Mouse (Mus musculus) liver, adult 2 months (tissue): ENCODE measurements around the gene Gm13696. TPM values are rescaled to one million over a fixed set of nuclear protein-coding genes. Genes with fewer than 3 reads are reported as not detected.
"Not testable (repeated sequence)": the region's sequence is repeated elsewhere in the genome, so short reads cannot be mapped to it uniquely, and the experiment has no call there.

Experiments used
- DNase-seq: peaks from one replicate; pipeline ENCODE4 v3.0.0-alpha.2; 2011; ENCODE audit warnings: low read depth, low spot score; ENCODE audit errors: extremely low read depth
- H3K27ac ChIP-seq: fragments of 200-500 bp; replicated peaks from 2 replicates; pipeline ENCODE4 v1.5.1; 2012; ENCODE audit warnings: low read depth, mild to moderate bottlenecking, control low read depth, inconsistent platforms, low read length; ENCODE audit not compliant: insufficient read depth
- H3K27me3 ChIP-seq: fragments of 200-500 bp; 2 replicates; pipeline ENCODE4 v1.6.1; 2012; ENCODE audit warnings: mild to moderate bottlenecking, moderate library complexity, low read length, inconsistent platforms; ENCODE audit not compliant: control insufficient read depth, insufficient read depth
- H3K36me3 ChIP-seq: fragments of 200-500 bp; 2 replicates; pipeline ENCODE4 v1.6.1; 2012; ENCODE audit warnings: low read length, inconsistent platforms; ENCODE audit not compliant: control insufficient read depth, insufficient read depth
- H3K4me1 ChIP-seq: fragments of 200-500 bp; 2 replicates; pipeline ENCODE4 v1.6.1; 2011; ENCODE audit warnings: low read length; ENCODE audit not compliant: control insufficient read depth, insufficient read depth
- H3K4me3 ChIP-seq: fragments of 200-500 bp; 2 replicates; pipeline ENCODE4 v1.5.1; 2011; ENCODE audit warnings: low read depth, mild to moderate bottlenecking, control low read depth, low read length, moderate library complexity; ENCODE audit not compliant: insufficient read depth
- H3K79me2 ChIP-seq: fragments of 200-500 bp; 2 replicates; pipeline ENCODE4 v1.6.1; 2012; ENCODE audit warnings: inconsistent platforms, mild to moderate bottlenecking, low read length, moderate library complexity; ENCODE audit not compliant: control insufficient read depth, insufficient read depth
- H3K9ac ChIP-seq: fragments of 200-500 bp; 2 replicates; pipeline ENCODE4 v1.6.1; 2012; ENCODE audit warnings: low read depth, mild to moderate bottlenecking, control low read depth, inconsistent platforms, low read length
- CTCF ChIP-seq: fragments of 200-500 bp; IDR thresholded peaks from 2 replicates; pipeline ENCODE4 v1.5.1; 2011; ENCODE audit warnings: low read depth, low read length, control low read depth
- POLR2A ChIP-seq: fragments of 200-500 bp; IDR thresholded peaks from 2 replicates; pipeline ENCODE4 v1.6.1; 2011; ENCODE audit warnings: low read length, control low read depth; ENCODE audit not compliant: insufficient read depth; ENCODE audit errors: extremely low read depth
- whole genome bisulfite sequencing: fragments of 180-500 bp; shearing (Covaris S2); methylation state at CpG from one replicate; pipeline ENCODE4 v1.1.7; 2018; 5-methylcytosine and 5-hydroxymethylcytosine counted together
- polyA plus RNA-seq: library from polyadenylated mRNA; depleted of rRNA; stranded (reverse); fragments of >200 nt; gene quantifications from 2 replicates; pipeline ENCODE4 v1.2.3, GENCODE M21; 2012; rRNA removed
- total RNA-seq: library from RNA; depleted of rRNA; stranded (reverse); fragments of >200 nt; gene quantifications from 2 replicates; pipeline ENCODE4 v1.2.3, GENCODE M21; 2014; rRNA removed

Gene Gm13696
- not detected in 2 replicates for total RNA-seq
- polyA plus RNA-seq = not detected in 2 replicates

DNA sequence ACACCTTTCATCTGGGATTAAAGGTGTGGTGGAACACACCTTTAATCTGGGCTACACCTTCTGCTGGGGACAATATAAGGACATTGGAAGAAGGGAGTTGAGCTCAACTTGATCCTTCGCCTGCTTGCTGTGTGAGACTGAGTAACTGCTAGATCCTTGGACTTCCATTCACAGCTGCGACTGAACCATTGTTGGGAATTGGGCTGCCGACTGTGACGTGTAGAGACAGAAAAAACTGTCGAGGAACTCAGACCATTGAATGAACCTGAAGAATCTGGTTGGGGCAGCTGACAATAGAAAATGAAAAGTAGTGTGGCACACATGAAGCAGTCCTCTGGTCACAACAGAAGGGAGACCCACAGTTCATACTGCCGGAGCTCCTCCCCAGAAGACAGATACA lies at the start of gene Gm13696:
Gene Gm13696, plus strand, starts transcription at position 301 of the 400 bp plus-strand sequence.
- not testable (repeated sequence) for H3K4me3 ChIP-seq, H3K9ac ChIP-seq, H3K4me1 ChIP-seq, H3K27me3 ChIP-seq, H3K79me2 ChIP-seq, H3K36me3 ChIP-seq, H3K27ac ChIP-seq, DNase-seq
- WGBS = no CpG with 5 or more reads among the region's 6 CpGs

DNA sequence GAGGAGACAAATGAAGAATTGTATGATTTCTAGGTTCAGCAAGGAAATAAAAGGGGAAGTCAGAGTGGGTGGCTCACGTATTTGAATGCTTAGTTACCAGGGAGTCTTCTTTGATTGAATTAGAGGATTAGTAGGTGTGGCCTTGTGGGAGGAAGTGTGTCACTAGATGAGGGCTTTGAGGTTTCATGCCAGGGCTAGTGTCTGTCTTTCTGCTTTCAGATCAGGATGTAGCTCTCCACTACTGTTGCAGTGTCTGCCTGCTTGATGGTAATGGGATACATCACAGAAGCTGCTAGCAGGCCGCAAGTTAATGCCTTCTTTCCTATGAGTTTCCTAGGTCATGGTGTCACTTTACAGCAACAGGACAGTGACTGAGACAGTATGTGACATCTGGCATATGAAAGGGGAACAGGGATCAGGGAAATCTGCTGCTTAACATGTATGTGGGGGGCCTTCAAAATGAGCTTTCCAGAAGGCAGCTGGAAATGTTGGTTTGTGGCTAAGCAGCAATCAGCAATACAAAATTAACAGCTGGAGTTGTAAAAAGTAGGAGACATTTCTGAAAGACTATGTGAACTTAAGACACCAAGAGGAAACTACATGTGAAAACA lies 43.3 kb upstream of the Gm13696 start:
- Histone ChIP-seq H3K9ac (no peak overlapping the region), H3K4me1 (no peaks in the 10 kb centered on the region), H3K27ac (no peak overlapping the region), H3K36me3 (no peaks in the 10 kb centered on the region), H3K4me3 (no peak overlapping the region), H3K79me2 (no peaks in the 10 kb centered on the region), H3K27me3 (no peaks in the 10 kb centered on the region)
- no peak for DNase-seq
- TF ChIP-seq POLR2A (no peak), CTCF (no peak)
- 73% methylated on average over 2 of the region's 2 CpGs for WGBS

DNA sequence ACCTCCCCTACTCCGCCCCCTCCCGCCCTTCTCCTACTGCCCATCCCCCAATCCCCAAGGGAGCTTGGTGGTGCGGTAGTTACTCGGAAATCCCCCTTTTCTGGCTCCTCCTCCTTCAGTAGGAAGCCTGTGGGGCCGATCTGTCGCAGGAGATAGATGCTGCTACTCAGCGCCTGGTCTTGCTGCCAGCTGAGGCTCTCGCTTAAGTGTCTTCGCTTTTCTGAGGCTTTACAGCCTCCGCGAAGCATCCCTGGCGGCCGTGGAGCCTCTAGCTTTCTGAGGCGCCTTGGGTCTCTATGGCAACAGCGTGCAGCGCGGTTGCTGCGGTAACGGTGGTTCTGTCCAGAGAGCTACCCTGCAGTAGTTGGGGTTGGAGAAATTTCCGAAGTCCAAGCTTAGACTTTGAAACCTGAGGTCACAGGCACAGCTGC lies 32.0 kb upstream of the Gm13696 start, which contains the start of gene Zswim2:
Gene Zswim2, minus strand, starts transcription at position 298 of the 431 bp plus-strand sequence.
- Histone ChIP-seq H3K79me2 (no peaks in the 10 kb centered on the region), H3K36me3 (no peaks in the 10 kb centered on the region), H3K9ac (no peak within 1 kb of the TSS), H3K27me3 (no peaks in the 10 kb centered on the region), H3K27ac (no peak within 1 kb of the TSS), H3K4me1 (no peaks in the 10 kb centered on the region), H3K4me3 (no peak within 1 kb of the TSS)
- 4% methylated on average over 20 of the region's 20 CpGs for WGBS
- TF ChIP-seq POLR2A (no peak), CTCF (no peak)
- DNase-seq = peak; percentile 52

DNA sequence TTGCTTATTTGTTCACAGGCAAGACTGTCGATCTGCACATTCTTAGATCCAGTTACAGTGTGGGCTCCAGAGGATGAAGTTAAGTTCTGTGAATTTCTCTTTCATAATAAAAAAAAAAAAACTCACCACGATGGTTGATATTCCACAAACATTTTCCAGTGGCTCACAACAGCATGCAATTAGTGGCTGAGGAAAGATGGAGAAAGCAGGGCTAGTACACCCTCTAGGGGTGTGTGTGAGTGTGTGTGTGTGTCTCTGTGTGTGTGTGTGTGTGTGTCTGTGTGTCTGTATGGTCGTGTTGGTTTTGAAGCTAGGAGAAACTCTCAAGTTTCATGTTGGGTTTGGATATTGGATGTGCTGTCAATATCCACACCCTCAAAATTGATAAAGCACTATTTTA lies 31.5 kb upstream of the Gm13696 start:
- no peaks in the 10 kb centered on the region for H3K4me1 ChIP-seq
- WGBS = 33% methylated on average over 3 of the region's 3 CpGs
- no peaks in the 10 kb centered on the region for H3K79me2 ChIP-seq
- H3K4me3 ChIP-seq = no peak overlapping the region
- TF ChIP-seq CTCF = no peak
- TF ChIP-seq POLR2A = no peak
- H3K27ac ChIP-seq = no peak overlapping the region
- H3K36me3 ChIP-seq = no peaks in the 10 kb centered on the region
- no peaks in the 10 kb centered on the region for H3K27me3 ChIP-seq
- no peak for DNase-seq
- no peak overlapping the region for H3K9ac ChIP-seq

DNA sequence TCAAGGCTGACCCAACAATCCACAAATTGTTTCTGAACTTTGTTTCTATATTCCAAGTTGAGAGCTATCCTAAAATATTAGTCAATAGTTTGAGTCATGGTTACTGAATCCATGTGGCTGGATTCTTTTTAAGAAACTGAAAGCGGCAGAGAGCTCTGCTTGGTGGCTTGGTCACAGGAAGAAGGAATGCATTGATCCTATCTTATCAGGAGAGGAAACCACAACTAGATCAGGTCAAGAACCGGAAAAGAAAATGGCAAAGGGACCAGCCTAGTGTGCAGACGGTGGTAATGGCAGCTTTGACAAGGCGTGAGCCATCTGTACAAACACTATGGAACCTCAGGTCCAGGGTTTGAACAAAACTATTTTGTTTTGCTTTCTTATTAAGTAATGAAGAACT lies 31.1 kb upstream of the Gm13696 start:
- no peak overlapping the region for H3K9ac ChIP-seq
- no peak overlapping the region for H3K27ac ChIP-seq
- H3K4me3 ChIP-seq = no peak overlapping the region
- WGBS = 60% methylated on average over 4 of the region's 4 CpGs
- no peaks in the 10 kb centered on the region for H3K36me3 ChIP-seq
- H3K27me3 ChIP-seq = no peaks in the 10 kb centered on the region
- DNase-seq = no peak
- H3K4me1 ChIP-seq = no peaks in the 10 kb centered on the region
- no peak for TF ChIP-seq POLR2A
- no peak for TF ChIP-seq CTCF
- H3K79me2 ChIP-seq = no peaks in the 10 kb centered on the region

DNA sequence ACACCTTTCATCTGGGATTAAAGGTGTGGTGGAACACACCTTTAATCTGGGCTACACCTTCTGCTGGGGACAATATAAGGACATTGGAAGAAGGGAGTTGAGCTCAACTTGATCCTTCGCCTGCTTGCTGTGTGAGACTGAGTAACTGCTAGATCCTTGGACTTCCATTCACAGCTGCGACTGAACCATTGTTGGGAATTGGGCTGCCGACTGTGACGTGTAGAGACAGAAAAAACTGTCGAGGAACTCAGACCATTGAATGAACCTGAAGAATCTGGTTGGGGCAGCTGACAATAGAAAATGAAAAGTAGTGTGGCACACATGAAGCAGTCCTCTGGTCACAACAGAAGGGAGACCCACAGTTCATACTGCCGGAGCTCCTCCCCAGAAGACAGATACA lies 17.5 kb upstream of the Gm13696 start, which contains the start of gene Gm13698:
Gene Gm13698, plus strand, starts transcription at position 301 of the 400 bp plus-strand sequence.
- H3K36me3 ChIP-seq, DNase-seq, H3K27me3 ChIP-seq, H3K9ac ChIP-seq, H3K4me3 ChIP-seq, H3K79me2 ChIP-seq, H3K4me1 ChIP-seq, H3K27ac ChIP-seq: not testable (repeated sequence)
- no CpG with 5 or more reads among the region's 6 CpGs for WGBS

DNA sequence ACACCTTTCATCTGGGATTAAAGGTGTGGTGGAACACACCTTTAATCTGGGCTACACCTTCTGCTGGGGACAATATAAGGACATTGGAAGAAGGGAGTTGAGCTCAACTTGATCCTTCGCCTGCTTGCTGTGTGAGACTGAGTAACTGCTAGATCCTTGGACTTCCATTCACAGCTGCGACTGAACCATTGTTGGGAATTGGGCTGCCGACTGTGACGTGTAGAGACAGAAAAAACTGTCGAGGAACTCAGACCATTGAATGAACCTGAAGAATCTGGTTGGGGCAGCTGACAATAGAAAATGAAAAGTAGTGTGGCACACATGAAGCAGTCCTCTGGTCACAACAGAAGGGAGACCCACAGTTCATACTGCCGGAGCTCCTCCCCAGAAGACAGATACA lies 11.7 kb upstream of the Gm13696 start, which contains the start of gene Gm13693:
Gene Gm13693, plus strand, starts transcription at position 301 of the 400 bp plus-strand sequence.
- H3K9ac ChIP-seq, H3K4me1 ChIP-seq, H3K79me2 ChIP-seq, H3K4me3 ChIP-seq, H3K27ac ChIP-seq, DNase-seq, H3K36me3 ChIP-seq, H3K27me3 ChIP-seq: not testable (repeated sequence)
- no CpG with 5 or more reads among the region's 6 CpGs for WGBS

DNA sequence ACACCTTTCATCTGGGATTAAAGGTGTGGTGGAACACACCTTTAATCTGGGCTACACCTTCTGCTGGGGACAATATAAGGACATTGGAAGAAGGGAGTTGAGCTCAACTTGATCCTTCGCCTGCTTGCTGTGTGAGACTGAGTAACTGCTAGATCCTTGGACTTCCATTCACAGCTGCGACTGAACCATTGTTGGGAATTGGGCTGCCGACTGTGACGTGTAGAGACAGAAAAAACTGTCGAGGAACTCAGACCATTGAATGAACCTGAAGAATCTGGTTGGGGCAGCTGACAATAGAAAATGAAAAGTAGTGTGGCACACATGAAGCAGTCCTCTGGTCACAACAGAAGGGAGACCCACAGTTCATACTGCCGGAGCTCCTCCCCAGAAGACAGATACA lies 5.9 kb upstream of the Gm13696 start, which contains the start of gene Gm13695:
Gene Gm13695, plus strand, starts transcription at position 301 of the 400 bp plus-strand sequence.
- not testable (repeated sequence) for H3K27ac ChIP-seq, H3K27me3 ChIP-seq, DNase-seq, H3K9ac ChIP-seq, H3K36me3 ChIP-seq, H3K4me1 ChIP-seq, H3K79me2 ChIP-seq, H3K4me3 ChIP-seq
- WGBS = no CpG with 5 or more reads among the region's 6 CpGs
